Mouse (Mus musculus) heart, postnatal 0 days (tissue): Measurements from ENCODE around the gene Ccdc144b. TPM values are rescaled to one million over a fixed set of nuclear protein-coding genes. Genes with fewer than 3 reads are reported as not detected.

ENCODE experiments used
- ATAC-seq: fragments of 200-750 bp; cut with Nextera tagmentation; 2 replicates; pipeline ENCODE4 v1.8.0; 2017; ENCODE audit warnings: low read depth, moderate number of reproducible peaks, moderate library complexity; ENCODE audit not compliant: insufficient read depth
- DNase-seq: peaks from one replicate; pipeline ENCODE4 v3.0.0-alpha.2; 2016; ENCODE audit warnings: low spot score
- H3K27ac ChIP-seq: fragments of 300-500 bp; sonication (generic); 2 replicates; pipeline ENCODE4 v1.5.1; 2014; ENCODE audit warnings: low read depth, mild to moderate bottlenecking
- H3K27me3 ChIP-seq: fragments of 300-500 bp; sonication (generic); 2 replicates; pipeline ENCODE4 v1.6.1; 2014; ENCODE audit warnings: low read length, mixed read lengths; ENCODE audit not compliant: control insufficient read depth, insufficient read depth
- H3K36me3 ChIP-seq: fragments of 300-500 bp; sonication (generic); replicated peaks from 2 replicates; pipeline ENCODE4 v1.6.1; 2014; ENCODE audit warnings: low read length, mixed read lengths; ENCODE audit not compliant: control insufficient read depth, insufficient read depth
- H3K4me1 ChIP-seq: fragments of 300-500 bp; sonication (generic); 2 replicates; pipeline ENCODE4 v1.6.1; 2014; ENCODE audit warnings: antibody characterized with exemption; ENCODE audit not compliant: control insufficient read depth, insufficient read depth
- H3K4me2 ChIP-seq: fragments of 300-500 bp; sonication (generic); 2 replicates; pipeline ENCODE4 v1.6.1; 2014; ENCODE audit warnings: low read depth, mild to moderate bottlenecking, low read length, moderate library complexity
- H3K4me3 ChIP-seq: fragments of 300-500 bp; sonication (generic); 2 replicates; pipeline ENCODE4 v1.5.1; 2014; ENCODE audit warnings: low read depth, low read length
- H3K9ac ChIP-seq: fragments of 300-500 bp; sonication (generic); replicated peaks from 2 replicates; pipeline ENCODE4 v1.6.1; 2014; ENCODE audit warnings: low read depth, low read length, mixed read lengths
- H3K9me3 ChIP-seq: fragments of 300-500 bp; sonication (generic); replicated peaks from 2 replicates; pipeline ENCODE4 v1.6.1; 2016; ENCODE audit warnings: low read length; ENCODE audit not compliant: control insufficient read depth
- CTCF ChIP-seq: IDR thresholded peaks from 2 replicates; pipeline ENCODE4 v1.5.1; 2016; ENCODE audit warnings: antibody characterized with exemption, control low read depth, low read depth
- EP300 ChIP-seq: IDR thresholded peaks from 2 replicates; pipeline ENCODE4 v1.6.1; 2016; ENCODE audit warnings: antibody characterized with exemption, low read depth
- WGBS: fragments of 180-500 bp; shearing (Covaris S2); extraction: QIAGEN DNeasy Blood & Tissue Kit; methylation state at CpG from one replicate; pipeline ENCODE4 v1.1.7; 2014; 5-methylcytosine and 5-hydroxymethylcytosine counted together
- polyA plus RNA-seq: library from polyadenylated mRNA; unstranded; fragments of >200 nt; fragmentation: Nextera tagmentation; extraction: Ambion mirVana; gene quantifications from 2 replicates; pipeline ENCODE4 v1.2.1, GENCODE M21; 2015
- total RNA-seq: library from RNA; depleted of rRNA; stranded (reverse); fragments of >200 nt; gene quantifications from 2 replicates; pipeline ENCODE4 v1.2.3, GENCODE M21; 2014; ENCODE audit warnings: low replicate concordance; rRNA removed

Ccdc144b gene
- total and polyA plus RNA-seq, 2 experiments from 2014 or later, result 0.04 TPM; not detected in 1

DNA sequence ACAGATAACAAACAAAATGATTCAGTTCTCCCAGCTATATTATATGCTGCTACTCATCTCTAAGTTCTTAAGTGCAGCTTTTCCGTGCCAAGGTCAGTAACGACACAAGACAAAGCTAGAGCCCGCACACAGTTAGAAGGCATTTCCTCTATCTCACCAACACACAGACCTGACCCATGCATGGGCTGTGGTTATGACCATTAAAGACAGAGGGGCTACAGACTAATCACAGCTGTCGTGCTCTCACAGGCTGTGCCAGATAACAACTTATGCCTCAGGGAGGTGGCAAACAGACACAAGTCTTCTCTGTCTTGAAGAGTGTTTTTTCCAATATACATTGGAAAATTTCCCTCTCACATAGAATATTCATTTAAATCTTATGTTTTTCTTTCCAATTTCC, 88.4 kb downstream of the Ccdc144b start:
- DNase-seq (no peak), ATAC-seq (no peak)
- Histone ChIP-seq H3K4me2 (no peak overlapping the region), H3K9ac (no peak overlapping the region), H3K9me3 (no peaks in the 10 kb centered on the region), H3K4me1 (no peaks in the 10 kb centered on the region), H3K4me3 (no peak overlapping the region), H3K36me3 (peaks cover 62% of the 10 kb centered on the region), H3K27me3 (no peaks in the 10 kb centered on the region), H3K27ac (no peak overlapping the region)
- TF ChIP-seq EP300, result no peak
- no peak for TF ChIP-seq CTCF
- WGBS, result 66% methylated on average over 4 of the region's 4 CpGs

DNA sequence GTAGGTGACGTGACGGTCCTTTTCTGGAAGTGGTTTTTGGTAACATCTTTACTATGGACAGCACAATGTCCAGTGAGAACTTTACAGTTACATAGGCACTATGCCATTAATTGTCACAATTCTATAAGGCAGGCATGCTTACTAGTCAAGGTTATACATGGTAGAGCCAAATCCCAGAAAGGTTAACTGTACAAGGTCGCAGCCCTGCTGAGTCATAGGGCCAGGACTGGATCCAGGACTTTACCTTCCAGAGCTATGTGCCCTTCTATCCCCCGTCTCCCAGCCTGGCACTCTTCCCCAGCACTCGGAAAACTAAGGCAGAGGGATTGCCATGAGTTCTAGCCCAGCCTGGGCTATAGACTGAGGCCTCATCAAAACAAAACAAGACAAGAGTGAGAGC, 89.4 kb downstream of the Ccdc144b start:
- Histone ChIP-seq H3K4me1 (no peaks in the 10 kb centered on the region), H3K36me3 (peaks cover 64% of the 10 kb centered on the region), H3K9me3 (no peaks in the 10 kb centered on the region), H3K4me2 (no peak overlapping the region), H3K9ac (no peak overlapping the region), H3K27ac (no peak overlapping the region), H3K4me3 (no peak overlapping the region), H3K27me3 (no peaks in the 10 kb centered on the region)
- DNase-seq (no peak), ATAC-seq (no peak)
- 84% methylated on average over 5 of the region's 5 CpGs for WGBS
- no peak for TF ChIP-seq EP300
- no peak for TF ChIP-seq CTCF

DNA sequence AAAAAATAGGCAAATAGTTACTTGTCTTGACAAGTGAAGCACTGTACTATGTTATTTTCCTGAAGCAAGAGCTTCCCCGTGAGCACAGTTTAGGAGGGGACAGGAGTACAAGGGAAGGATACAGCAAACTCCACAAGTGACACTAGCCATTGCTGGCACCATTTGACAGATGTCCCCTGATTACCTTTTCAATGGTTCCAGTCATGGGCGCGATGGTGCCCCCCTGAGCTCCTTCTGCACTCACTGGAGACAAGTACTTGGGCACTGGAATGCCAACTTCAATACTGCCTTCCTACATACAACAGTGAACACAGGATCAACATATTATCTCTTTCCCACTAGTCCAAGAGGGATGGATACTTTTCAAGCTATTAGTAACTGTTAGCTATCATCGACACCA, 89.9 kb downstream of the Ccdc144b start:
- TF ChIP-seq EP300, result no peak
- TF ChIP-seq CTCF, result no peak
- Histone ChIP-seq H3K4me2 (no peak overlapping the region), H3K27ac (no peak overlapping the region), H3K9me3 (no peaks in the 10 kb centered on the region), H3K4me3 (no peak overlapping the region), H3K36me3 (peaks cover 61% of the 10 kb centered on the region), H3K4me1 (no peaks in the 10 kb centered on the region), H3K27me3 (no peaks in the 10 kb centered on the region), H3K9ac (no peak overlapping the region)
- ATAC-seq (no peak), DNase-seq (no peak)
- WGBS, result 88% methylated on average over 4 of the region's 4 CpGs

DNA sequence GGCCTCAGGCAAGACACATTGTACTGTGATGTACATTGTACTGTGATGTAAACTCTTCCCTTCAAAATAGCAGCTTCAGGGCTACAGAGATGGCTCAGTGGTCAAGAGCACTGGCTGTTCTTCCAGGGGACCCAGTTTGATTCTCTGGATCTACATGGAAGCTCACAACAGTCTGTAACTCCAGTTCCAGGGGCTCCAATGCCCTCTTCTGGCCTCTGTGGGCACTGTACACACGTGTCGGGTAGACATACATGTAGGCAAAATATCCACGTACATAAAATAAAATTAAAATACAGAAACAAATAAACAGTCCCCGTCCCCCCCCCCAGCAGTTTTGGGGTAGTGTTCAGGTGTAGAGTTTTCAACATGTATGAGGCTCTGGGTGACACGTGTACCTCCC, 90.4 kb downstream of the Ccdc144b start:
- 92% methylated on average over 5 of the region's 5 CpGs for WGBS
- Histone ChIP-seq H3K4me1 (no peaks in the 10 kb centered on the region), H3K4me3 (no peak overlapping the region), H3K36me3 (peaks cover 57% of the 10 kb centered on the region), H3K4me2 (no peak overlapping the region), H3K27ac (no peak overlapping the region), H3K27me3 (no peaks in the 10 kb centered on the region), H3K9me3 (no peaks in the 10 kb centered on the region), H3K9ac (no peak overlapping the region)
- no peak for DNase-seq
- ATAC-seq, result no peak
- no peak for TF ChIP-seq EP300
- 0 out of 2 replicates have a peak, but pooled peaks have one; percentile 9 for TF ChIP-seq CTCF

Other genes starting within 250 kb of the Ccdc144b start
- 27.2 and 72.9 TPM in 2 replicates for gene Dcun1d1, start 116.1 kb downstream of the Ccdc144b start, total RNA-seq
- gene Dcun1d1, start 116.1 kb downstream of the Ccdc144b start, polyA plus RNA-seq, result 88.9 and 92.8 TPM in 2 replicates
- 8.6 and 22.2 TPM in 2 replicates for gene Mccc1, start 52.9 kb downstream of the Ccdc144b start, total RNA-seq
- gene Mccc1, start 52.9 kb downstream of the Ccdc144b start, polyA plus RNA-seq, result 77.0 and 79.3 TPM in 2 replicates
- 45.1 and 96.4 TPM in 2 replicates for gene Acad9, start 12.4 kb upstream of the Ccdc144b start, total RNA-seq
- gene Acad9, start 12.4 kb upstream of the Ccdc144b start, polyA plus RNA-seq, result 90.2 and 95.3 TPM in 2 replicates
- gene D3Ertd254e, start 97.5 kb upstream of the Ccdc144b start, total RNA-seq, result 4.1 and 4.9 TPM in 2 replicates
- gene D3Ertd254e, start 97.5 kb upstream of the Ccdc144b start, polyA plus RNA-seq, result 3.0 and 3.4 TPM in 2 replicates
- gene Qrfpr, start 168.8 kb upstream of the Ccdc144b start, total RNA-seq, result not detected in 2 replicates
- 0.25 and 0.30 TPM in 2 replicates for gene Qrfpr, start 168.8 kb upstream of the Ccdc144b start, polyA plus RNA-seq